Comparison of ENCODE assay signal across 8 mouse cellular contexts in genomic region chr7:79914556-79914955, GRCm38 (mm10). TPM values are rescaled to one million over a fixed set of nuclear protein-coding genes. Genes with fewer than 3 reads are reported as not detected.
DNase-seq lines count a peak whose midpoint lies in the region; ATAC-seq and TF ChIP-seq lines count a peak whose summit lies in the region.

No protein-coding gene starts in this region.

- ATAC-seq in hindbrain, embryonic 13.5 days (ENCODE audit: low FRiP score) = no peak
- peak; percentile 85 for ATAC-seq in common myeloid progenitor, adult 5-6 weeks (replicated peaks; ENCODE audit: low read depth, poor library complexity, severe bottlenecking)

- H3K4me2 ChIP-seq in hindbrain, embryonic 13.5 days = no peak overlapping the region

- no peak for TF ChIP-seq EP300 in ES-Bruce4 (IDR thresholded peaks at IDR 0.05; ENCODE audit: insufficient read depth, low read depth, low read length)

- DNase-seq in hindbrain, embryonic 10.5 days (ENCODE audit: low spot score) = peak; percentile 15
- peak; percentile 55 for DNase-seq in kidney, postnatal 14 days
- peak; percentile 44 for DNase-seq in skeletal muscle tissue, adult 2 months (ENCODE audit: low read depth, low spot score)
- no peak for DNase-seq in urinary bladder, postnatal 14 days (ENCODE audit: low spot score)
- DNase-seq in gastrocnemius, postnatal 10 days = no peak

- 84% methylated on average over 3 of the region's 3 CpGs for WGBS in hindbrain, embryonic 10.5 days
- 78% methylated on average over 3 of the region's 3 CpGs for WGBS in hindbrain, embryonic 13.5 days

- peak; percentile 30 for TF ChIP-seq CTCF in ES-Bruce4 (IDR thresholded peaks at IDR 0.05; ENCODE audit: low read depth, low read length)

- peaks cover 2% of the 10 kb centered on the region for H3K4me1 ChIP-seq in hindbrain, embryonic 10.5 days (replicated peaks)
- peaks cover 7% of the 10 kb centered on the region for H3K4me1 ChIP-seq in hindbrain, embryonic 13.5 days (replicated peaks)
- H3K4me1 ChIP-seq in ES-Bruce4 (ENCODE audit: control insufficient read depth, insufficient read depth, low read length) = no peaks in the 10 kb centered on the region

- TF ChIP-seq POLR2A in ES-Bruce4 (IDR thresholded peaks at IDR 0.05; ENCODE audit: insufficient read depth, low read length) = no peak

- H3K9ac ChIP-seq in hindbrain, embryonic 13.5 days = no peak overlapping the region
- no peak overlapping the region for H3K9ac ChIP-seq in ES-Bruce4 (ENCODE audit: low read depth, poor library complexity, severe bottlenecking)

- no peak overlapping the region for H3K27ac ChIP-seq in hindbrain, embryonic 10.5 days
- no peak overlapping the region for H3K27ac ChIP-seq in hindbrain, embryonic 13.5 days
- no peak overlapping the region for H3K27ac ChIP-seq in ES-Bruce4 (ENCODE audit: insufficient read depth, low read length)

- H3K4me3 ChIP-seq in hindbrain, embryonic 10.5 days = no peak overlapping the region
- H3K4me3 ChIP-seq in hindbrain, embryonic 13.5 days = no peak overlapping the region
- no peak overlapping the region for H3K4me3 ChIP-seq in ES-Bruce4 (ENCODE audit: low read depth, low read length)

- H3K27me3 ChIP-seq in hindbrain, embryonic 10.5 days (ENCODE audit: insufficient read depth, poor library complexity, severe bottlenecking) = no peaks in the 10 kb centered on the region
- H3K27me3 ChIP-seq in hindbrain, embryonic 13.5 days = no peaks in the 10 kb centered on the region
- H3K27me3 ChIP-seq in ES-Bruce4 (ENCODE audit: control insufficient read depth, insufficient read depth, low read length, poor library complexity, severe bottlenecking) = no peaks in the 10 kb centered on the region

- H3K9me3 ChIP-seq in hindbrain, embryonic 10.5 days = no peaks in the 10 kb centered on the region
- H3K9me3 ChIP-seq in hindbrain, embryonic 13.5 days = no peaks in the 10 kb centered on the region
- no peaks in the 10 kb centered on the region for H3K9me3 ChIP-seq in ES-Bruce4 (replicated peaks; ENCODE audit: control insufficient read depth, insufficient read depth, low read length, poor library complexity, severe bottlenecking)

- peaks cover 56% of the 10 kb centered on the region for H3K36me3 ChIP-seq in hindbrain, embryonic 10.5 days
- peaks cover 54% of the 10 kb centered on the region for H3K36me3 ChIP-seq in hindbrain, embryonic 13.5 days
- H3K36me3 ChIP-seq in ES-Bruce4 (ENCODE audit: control insufficient read depth, insufficient read depth, low read length, poor library complexity, severe bottlenecking) = peaks cover 21% of the 10 kb centered on the region

RNA-seq across cellular contexts. Expression of gene Ap3s2, which starts 5.9 kb away (rescaled TPM):
- 47.0 and 54.6 TPM in 2 replicates for polyA plus RNA-seq in hindbrain, embryonic 10.5 days (2016; fragmentation: Nextera tagmentation; extraction: Ambion mirVana)
- 51.0 and 51.2 TPM in 2 replicates for polyA plus RNA-seq in hindbrain, embryonic 13.5 days (2015; fragmentation: Nextera tagmentation; extraction: Ambion mirVana)
- polyA plus RNA-seq in ES-Bruce4 (2011; ENCODE audit: insufficient read depth, insufficient read length, low read depth, missing spikeins) = 61.0 and 61.2 TPM in 2 replicates
- total RNA-seq in common myeloid progenitor, adult 5-6 weeks (2017) = 8.4 and 11.1 TPM in 2 replicates
- total RNA-seq in gastrocnemius, postnatal 10 days (2021) = 10 to 100 TPM; 20.6 to 21.9 TPM

RNA-seq across cellular contexts. Expression of gene Arpin, which starts 20.6 kb away (rescaled TPM):
- 23.3 and 24.7 TPM in 2 replicates for polyA plus RNA-seq in hindbrain, embryonic 10.5 days (2016; fragmentation: Nextera tagmentation; extraction: Ambion mirVana)
- 19.0 and 20.3 TPM in 2 replicates for polyA plus RNA-seq in hindbrain, embryonic 13.5 days (2015; fragmentation: Nextera tagmentation; extraction: Ambion mirVana)
- polyA plus RNA-seq in ES-Bruce4 (2011; ENCODE audit: insufficient read depth, insufficient read length, low read depth, missing spikeins) = 2.3 and 2.4 TPM in 2 replicates
- total RNA-seq in common myeloid progenitor, adult 5-6 weeks (2017) = 0.19 and 0.41 TPM in 2 replicates
- 1 to 10 TPM; 8.1 to 9.2 TPM for total RNA-seq in gastrocnemius, postnatal 10 days (2021)

RNA-seq across cellular contexts. Expression of gene Anpep, which starts 53.7 kb away (rescaled TPM):
- 4.3 and 5.6 TPM in 2 replicates for polyA plus RNA-seq in hindbrain, embryonic 10.5 days (2016; fragmentation: Nextera tagmentation; extraction: Ambion mirVana)
- polyA plus RNA-seq in hindbrain, embryonic 13.5 days (2015; fragmentation: Nextera tagmentation; extraction: Ambion mirVana) = 4.3 and 4.4 TPM in 2 replicates
- 9.7 and 10.4 TPM in 2 replicates for polyA plus RNA-seq in ES-Bruce4 (2011; ENCODE audit: insufficient read depth, insufficient read length, low read depth, missing spikeins)
- 1.8 TPM in 1 of 2 replicates, not detected in the other for total RNA-seq in common myeloid progenitor, adult 5-6 weeks (2017)
- 10 to 100 TPM; 11.8 to 22.7 TPM for total RNA-seq in gastrocnemius, postnatal 10 days (2021)

Comparison
In these comparisons a context has a peak if more than half of its experiments do, and no peak if none do; other contexts are left out.
1. DNase-seq: peak in hindbrain, embryonic 10.5 days (single experiment), kidney, postnatal 14 days (single experiment) and skeletal muscle tissue, adult 2 months (single experiment); none in urinary bladder, postnatal 14 days (single experiment) and gastrocnemius, postnatal 10 days (single experiment).